Mouse (Mus musculus): ENCODE results near the gene Kcnn4. TPM values are rescaled to one million over a fixed set of nuclear protein-coding genes. Genes with fewer than 3 reads are reported as not detected.

Kcnn4 gene
- 118 and 180 TPM in 2 replicates for polyA plus RNA-seq (2011; ENCODE audit: insufficient read depth, insufficient read length, low replicate concordance, missing spikeins)

DNA sequence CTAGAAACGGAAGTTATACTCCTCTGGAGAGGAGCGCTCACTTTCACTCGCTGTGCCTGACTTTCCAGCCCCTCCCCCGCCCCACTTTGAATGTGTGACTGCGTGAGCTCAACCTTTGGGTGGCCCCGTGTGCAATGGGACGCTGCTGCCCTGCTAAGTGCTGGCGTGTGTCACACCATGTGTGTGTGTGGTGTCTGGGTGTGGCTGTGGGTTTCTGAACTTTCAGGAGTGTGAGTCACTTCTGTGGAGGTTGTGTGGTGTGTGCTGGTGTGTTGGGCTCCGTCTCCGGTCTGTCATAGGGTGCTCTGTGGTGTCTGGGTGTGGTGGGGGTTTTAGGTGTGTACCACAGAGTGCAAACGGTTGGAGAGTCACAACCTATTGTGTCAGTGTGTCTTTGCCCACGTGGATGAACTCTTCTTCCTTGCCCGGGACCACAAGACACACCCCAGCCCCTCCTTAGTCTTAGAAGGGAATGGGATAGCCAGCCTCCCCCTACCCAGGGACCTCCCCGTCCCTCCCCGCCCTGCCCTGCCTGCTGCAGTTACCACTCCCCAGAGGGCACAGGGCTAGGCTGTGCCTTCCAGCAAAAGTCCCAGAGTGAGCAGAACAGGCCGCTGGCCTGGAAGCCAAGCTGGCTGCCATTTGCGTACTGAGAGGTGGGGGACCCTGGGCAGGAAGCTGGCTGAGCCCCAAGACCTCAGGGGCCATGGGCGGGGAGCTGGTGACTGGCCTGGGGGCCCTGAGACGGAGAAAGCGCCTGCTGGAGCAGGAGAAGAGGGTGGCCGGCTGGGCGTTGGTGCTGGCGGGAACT is at the start of gene Kcnn4:
Gene Kcnn4, plus strand, starts transcription at position 533 of the 811 bp plus-strand sequence.
- whole genome bisulfite sequencing: 2% methylated on average over 23 of the region's 23 CpGs
- peak within 1 kb of the TSS; percentile 88 for H3K27ac ChIP-seq (ENCODE audit: control insufficient read depth, insufficient read depth, low read depth, low read length, poor library complexity)
- H3K4me1 ChIP-seq (ENCODE audit: control insufficient read depth, insufficient read depth, low read length): peaks cover 17% of the 10 kb centered on the region
- peak within 1 kb of the TSS; percentile 89 for H3K4me3 ChIP-seq (replicated peaks; ENCODE audit: control insufficient read depth, low read depth, low read length)
- TF ChIP-seq POLR2A (IDR thresholded peaks at IDR 0.05; ENCODE audit: borderline replicate concordance, control insufficient read depth, low read depth, low read length) (peak; percentile 94), CTCF (IDR thresholded peaks at IDR 0.05; ENCODE audit: control insufficient read depth, insufficient read depth, low read length) (no peak)

DNA sequence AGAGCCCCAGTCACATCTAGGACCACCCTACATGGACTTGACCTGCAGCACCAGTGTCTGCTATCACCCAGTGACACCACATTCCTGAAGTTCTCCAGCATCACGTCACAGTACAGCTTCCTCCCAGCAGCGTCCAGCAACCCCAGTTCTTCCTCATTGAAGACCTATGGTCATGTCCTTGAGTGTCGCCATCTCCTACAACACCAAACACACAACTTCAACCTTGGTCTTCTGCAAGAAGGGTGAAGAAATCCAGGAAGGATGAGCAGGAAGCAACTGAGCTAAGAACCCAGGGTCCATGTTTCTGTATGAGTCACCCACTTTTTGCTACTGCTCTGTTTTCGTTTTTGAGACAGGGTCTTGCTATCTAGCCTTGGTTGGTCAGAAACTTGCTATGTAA is 47.5 kb upstream of the Kcnn4 start:
- peaks cover 5% of the 10 kb centered on the region for H3K4me1 ChIP-seq (ENCODE audit: control insufficient read depth, insufficient read depth, low read length)
- no peak for TF ChIP-seq CTCF (IDR thresholded peaks at IDR 0.05; ENCODE audit: control insufficient read depth, insufficient read depth, low read length)
- no peak for TF ChIP-seq POLR2A (IDR thresholded peaks at IDR 0.05; ENCODE audit: borderline replicate concordance, control insufficient read depth, low read depth, low read length)
- no peak overlapping the region for H3K27ac ChIP-seq (ENCODE audit: control insufficient read depth, insufficient read depth, low read depth, low read length, poor library complexity)
- H3K4me3 ChIP-seq (replicated peaks; ENCODE audit: control insufficient read depth, low read depth, low read length): no peak overlapping the region
- WGBS: 39% methylated on average over 4 of the region's 4 CpGs

DNA sequence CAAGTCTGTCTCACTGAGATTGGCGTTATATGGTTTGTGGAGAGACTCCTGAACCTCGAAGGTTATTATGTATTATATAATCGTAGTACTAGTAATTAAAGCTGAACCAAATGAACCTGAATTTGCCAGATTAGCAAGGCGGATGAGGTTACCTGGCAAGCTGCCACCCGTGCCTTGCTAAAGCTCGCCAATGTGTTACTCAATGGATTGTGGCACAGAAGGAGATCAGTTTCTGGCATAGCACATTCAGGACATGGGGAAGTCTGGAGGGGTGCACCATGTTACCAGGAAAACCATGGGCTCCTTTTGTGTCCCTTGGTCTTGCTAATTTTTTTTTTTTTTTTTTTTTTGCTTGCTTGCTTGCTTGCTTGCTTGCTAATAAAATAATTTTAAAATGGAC is 44.9 kb upstream of the Kcnn4 start:
- Histone ChIP-seq H3K4me1 (ENCODE audit: control insufficient read depth, insufficient read depth, low read length) (peaks cover 5% of the 10 kb centered on the region), H3K27ac (ENCODE audit: control insufficient read depth, insufficient read depth, low read depth, low read length, poor library complexity) (no peak overlapping the region), H3K4me3 (replicated peaks; ENCODE audit: control insufficient read depth, low read depth, low read length) (no peak overlapping the region)
- TF ChIP-seq POLR2A (IDR thresholded peaks at IDR 0.05; ENCODE audit: borderline replicate concordance, control insufficient read depth, low read depth, low read length) (no peak), CTCF (IDR thresholded peaks at IDR 0.05; ENCODE audit: control insufficient read depth, insufficient read depth, low read length) (no peak)
- WGBS: 72% methylated on average over 6 of the region's 6 CpGs

DNA sequence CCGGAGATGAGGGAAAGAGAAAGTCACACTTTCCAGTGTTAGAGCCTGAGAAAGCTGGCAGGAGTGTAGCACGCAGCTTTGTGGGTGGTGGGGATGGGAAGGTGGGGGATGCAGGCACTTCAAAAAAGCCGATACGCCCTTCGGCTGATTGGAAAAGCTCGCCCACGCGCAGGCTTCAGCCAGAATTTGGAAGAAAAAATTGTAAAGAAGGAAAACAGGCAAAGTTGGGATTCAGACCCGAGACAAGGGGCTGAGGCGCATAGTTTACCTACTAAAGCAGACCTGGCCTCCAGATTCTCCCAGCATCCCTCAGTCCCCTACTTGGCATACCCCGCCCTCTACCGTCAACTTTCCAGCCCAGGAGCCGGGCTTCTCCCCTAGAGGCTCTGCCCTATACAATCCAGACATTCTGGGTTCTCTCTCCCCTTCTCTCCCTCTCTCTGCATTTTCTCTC is 44.4 kb upstream of the Kcnn4 start:
- WGBS: 30% methylated on average over 13 of the region's 13 CpGs
- TF ChIP-seq POLR2A (IDR thresholded peaks at IDR 0.05; ENCODE audit: borderline replicate concordance, control insufficient read depth, low read depth, low read length): no peak
- TF ChIP-seq CTCF (IDR thresholded peaks at IDR 0.05; ENCODE audit: control insufficient read depth, insufficient read depth, low read length): no peak

DNA sequence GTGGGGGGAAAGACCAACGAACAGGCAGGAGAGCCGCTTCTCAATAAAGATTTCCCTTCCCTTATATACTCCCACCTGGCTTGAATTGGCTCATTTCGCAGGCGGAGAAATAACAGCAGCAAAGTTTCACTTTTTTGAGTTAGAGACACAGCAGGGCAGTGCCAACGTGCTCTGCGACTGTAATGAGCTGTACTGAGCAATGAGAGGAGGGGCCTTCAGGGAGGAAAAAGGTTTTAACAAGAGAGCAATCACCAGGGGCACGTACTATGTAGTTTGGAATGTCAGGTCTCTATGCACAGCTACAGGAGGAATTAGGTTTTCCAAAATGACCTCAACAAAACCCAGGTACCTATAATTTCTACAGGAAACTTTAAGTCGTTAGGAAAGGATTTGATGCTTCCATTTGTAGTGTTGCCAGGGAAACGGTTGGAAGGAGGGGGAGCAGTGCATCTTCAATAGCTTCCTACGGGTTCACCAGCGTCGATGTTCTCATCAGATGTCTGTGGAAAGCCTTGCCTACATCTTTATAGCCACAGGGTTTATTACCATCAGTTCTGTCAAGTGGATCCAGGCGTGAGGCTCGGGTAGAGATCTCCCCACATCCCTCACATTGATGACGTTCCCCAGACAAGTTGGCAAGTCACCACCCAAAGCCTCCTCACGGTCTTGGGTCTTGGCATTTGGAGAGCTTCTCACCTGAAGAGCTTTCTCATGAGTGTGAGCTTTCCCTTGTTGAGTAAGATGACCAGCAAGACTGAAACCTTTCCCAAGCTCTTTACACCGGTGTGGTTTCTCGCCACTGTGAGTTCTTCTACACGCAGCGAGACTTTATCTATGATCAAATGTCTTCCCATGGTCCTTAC is 43.6 kb upstream of the Kcnn4 start:
- TF ChIP-seq POLR2A (IDR thresholded peaks at IDR 0.05; ENCODE audit: borderline replicate concordance, control insufficient read depth, low read depth, low read length) (no peak), CTCF (IDR thresholded peaks at IDR 0.05; ENCODE audit: control insufficient read depth, insufficient read depth, low read length) (no peak)
- WGBS: 52% methylated on average over 20 of the region's 20 CpGs
- Histone ChIP-seq H3K27ac (ENCODE audit: control insufficient read depth, insufficient read depth, low read depth, low read length, poor library complexity) (no peak overlapping the region), H3K4me3 (replicated peaks; ENCODE audit: control insufficient read depth, low read depth, low read length) (no peak overlapping the region), H3K4me1 (ENCODE audit: control insufficient read depth, insufficient read depth, low read length) (peaks cover 5% of the 10 kb centered on the region)

More for the DNA sequence above, 44.4 kb upstream of the Kcnn4 start:
- Histone ChIP-seq H3K4me3 (replicated peaks; ENCODE audit: control insufficient read depth, low read depth, low read length) (no peak overlapping the region), H3K27ac (ENCODE audit: control insufficient read depth, insufficient read depth, low read depth, low read length, poor library complexity) (no peak overlapping the region), H3K4me1 (ENCODE audit: control insufficient read depth, insufficient read depth, low read length) (peaks cover 5% of the 10 kb centered on the region)

DNA sequence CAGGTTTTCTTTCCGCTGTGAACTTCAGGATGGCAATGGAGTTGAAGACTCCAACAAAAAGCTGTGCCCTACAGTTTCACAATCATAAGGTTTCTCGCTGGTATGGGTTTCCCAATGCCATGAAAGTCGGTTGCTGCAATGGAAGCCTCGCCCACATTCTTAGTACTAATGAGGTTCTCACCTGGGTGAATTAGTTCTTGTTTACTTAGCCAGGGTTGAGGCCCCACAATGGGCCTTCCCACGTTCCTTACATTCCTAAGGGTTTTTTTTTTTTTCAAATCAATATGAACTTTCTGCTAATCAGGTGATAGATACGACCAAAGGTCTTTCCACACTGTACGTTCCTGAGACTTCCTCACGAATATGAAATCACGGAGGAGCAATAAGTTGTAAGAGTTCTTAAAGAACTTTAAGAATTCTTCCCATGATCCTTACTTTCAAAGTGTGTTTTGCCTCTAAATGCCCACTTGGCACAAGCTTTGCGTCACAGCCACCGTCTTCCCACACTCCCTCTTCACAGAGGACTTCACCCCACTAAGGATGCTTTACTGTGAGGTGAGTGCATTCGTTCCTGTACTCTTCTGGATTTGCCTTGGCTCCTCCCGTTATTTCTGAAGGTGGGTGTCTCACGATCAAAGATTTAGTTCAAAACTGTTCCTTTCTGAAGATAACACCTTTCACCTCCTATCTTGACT is 42.6 kb upstream of the Kcnn4 start:
- Histone ChIP-seq H3K4me3 (replicated peaks; ENCODE audit: control insufficient read depth, low read depth, low read length) (no peak overlapping the region), H3K27ac (ENCODE audit: control insufficient read depth, insufficient read depth, low read depth, low read length, poor library complexity) (no peak overlapping the region), H3K4me1 (ENCODE audit: control insufficient read depth, insufficient read depth, low read length) (peaks cover 5% of the 10 kb centered on the region)
- no peak for TF ChIP-seq POLR2A (IDR thresholded peaks at IDR 0.05; ENCODE audit: borderline replicate concordance, control insufficient read depth, low read depth, low read length)
- no peak for TF ChIP-seq CTCF (IDR thresholded peaks at IDR 0.05; ENCODE audit: control insufficient read depth, insufficient read depth, low read length)
- WGBS: 66% methylated on average over 14 of the region's 14 CpGs

DNA sequence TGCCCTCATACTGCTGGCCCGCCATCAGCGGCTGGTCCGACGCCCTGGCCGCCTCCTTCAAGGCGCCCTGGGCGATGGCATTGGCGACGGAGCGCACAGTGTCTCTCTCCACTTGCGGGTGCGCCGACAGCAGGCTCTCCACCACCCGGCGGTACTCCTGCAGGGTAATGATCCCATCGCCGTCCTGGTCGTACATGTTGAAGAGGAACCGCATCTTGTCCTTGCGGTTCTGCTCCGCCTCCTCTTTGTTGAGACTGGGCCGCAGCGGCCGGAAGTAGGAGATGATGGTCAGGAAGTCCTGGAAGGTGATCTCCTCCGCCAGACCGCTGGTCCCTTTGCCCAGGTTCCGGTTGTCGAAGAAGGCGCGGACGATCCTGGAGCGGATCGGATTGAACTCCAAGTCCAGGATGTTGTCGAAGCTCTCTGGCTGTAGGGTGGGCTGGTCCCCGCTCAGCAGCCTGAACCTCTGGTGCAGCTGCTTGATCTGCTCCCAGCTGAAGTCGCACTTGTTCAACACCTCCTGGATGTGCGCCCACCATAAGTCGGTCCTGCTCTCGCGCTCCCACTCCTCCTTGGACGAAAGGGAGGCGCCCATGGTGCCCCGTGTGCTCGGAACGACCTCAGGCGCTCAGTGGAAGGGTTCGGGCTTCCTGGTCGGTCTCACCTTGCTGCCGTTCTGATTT is 36.6 kb upstream of the Kcnn4 start, which contains the start of gene Tescl:
Gene Tescl, minus strand, starts transcription at position 633 of the 683 bp plus-strand sequence.
- 24% methylated on average over 49 of the region's 49 CpGs for WGBS
- Histone ChIP-seq H3K4me3 (replicated peaks; ENCODE audit: control insufficient read depth, low read depth, low read length) (peak within 1 kb of the TSS; percentile 26), H3K4me1 (ENCODE audit: control insufficient read depth, insufficient read depth, low read length) (no peaks in the 10 kb centered on the region), H3K27ac (ENCODE audit: control insufficient read depth, insufficient read depth, low read depth, low read length, poor library complexity) (no peak within 1 kb of the TSS)
- TF ChIP-seq CTCF (IDR thresholded peaks at IDR 0.05; ENCODE audit: control insufficient read depth, insufficient read depth, low read length): no peak
- TF ChIP-seq POLR2A (IDR thresholded peaks at IDR 0.05; ENCODE audit: borderline replicate concordance, control insufficient read depth, low read depth, low read length): no peak

Data from bone marrow, adult 2 months (tissue).